Mouse (Mus musculus) heart, embryonic 11.5 days (tissue): ENCODE results near the gene Rsc1a1. TPM values are rescaled to one million over a fixed set of nuclear protein-coding genes. Genes with fewer than 3 reads are reported as not detected.

Source experiments
- ATAC-seq: fragments of 200-750 bp; cut with Nextera tagmentation; replicated peaks from 2 replicates; pipeline ENCODE4 v1.8.0; 2017; ENCODE audit warnings: moderate library complexity; ENCODE audit not compliant: insufficient number of reproducible peaks, low FRiP score, low TSS enrichment
- H3K27ac ChIP-seq: fragments of 300-500 bp; sonication (generic); 2 replicates; pipeline ENCODE4 v1.5.1; 2014; ENCODE audit warnings: mild to moderate bottlenecking, low read depth, low read length
- H3K27me3 ChIP-seq: fragments of 300-500 bp; sonication (generic); 2 replicates; pipeline ENCODE4 v1.6.1; 2014; ENCODE audit warnings: mild to moderate bottlenecking, low read length, mixed read lengths; ENCODE audit not compliant: control insufficient read depth, insufficient read depth
- H3K36me3 ChIP-seq: fragments of 300-500 bp; sonication (generic); 2 replicates; pipeline ENCODE4 v1.6.1; 2014; ENCODE audit warnings: mild to moderate bottlenecking, low read length, moderate library complexity, mixed read lengths; ENCODE audit not compliant: control insufficient read depth, insufficient read depth
- H3K4me1 ChIP-seq: fragments of 300-500 bp; sonication (generic); 2 replicates; pipeline ENCODE4 v1.6.1; 2014; ENCODE audit warnings: low read length; ENCODE audit not compliant: control insufficient read depth, insufficient read depth
- H3K4me2 ChIP-seq: fragments of 300-500 bp; sonication (generic); 2 replicates; pipeline ENCODE4 v1.6.1; 2014; ENCODE audit warnings: mild to moderate bottlenecking, moderate library complexity
- H3K4me3 ChIP-seq: fragments of 300-500 bp; sonication (generic); 2 replicates; pipeline ENCODE4 v1.5.1; 2014; ENCODE audit warnings: low read depth, low read length
- H3K9ac ChIP-seq: fragments of 300-500 bp; sonication (generic); 2 replicates; pipeline ENCODE4 v1.6.1; 2014; ENCODE audit warnings: mild to moderate bottlenecking, low read depth, low read length, moderate library complexity
- H3K9me3 ChIP-seq: fragments of 300-500 bp; sonication (generic); replicated peaks from 2 replicates; pipeline ENCODE4 v1.6.1; 2016; ENCODE audit warnings: low read length; ENCODE audit not compliant: control insufficient read depth
- WGBS: fragments of 180-500 bp; shearing (Covaris S2); extraction: QIAGEN DNeasy Blood & Tissue Kit; methylation state at CpG from one replicate; pipeline ENCODE4 v1.1.7; 2014; ENCODE audit not compliant: insufficient replicate concordance; 5-methylcytosine and 5-hydroxymethylcytosine counted together
- polyA plus RNA-seq: library from polyadenylated mRNA; unstranded; fragments of >200 nt; fragmentation: Nextera tagmentation; extraction: Ambion mirVana; gene quantifications from 2 replicates; pipeline ENCODE4 v1.2.1, GENCODE M21; 2014

Rsc1a1 gene
- polyA plus RNA-seq, 1 experiment from 2014 or later = 1.5 TPM

DNA sequence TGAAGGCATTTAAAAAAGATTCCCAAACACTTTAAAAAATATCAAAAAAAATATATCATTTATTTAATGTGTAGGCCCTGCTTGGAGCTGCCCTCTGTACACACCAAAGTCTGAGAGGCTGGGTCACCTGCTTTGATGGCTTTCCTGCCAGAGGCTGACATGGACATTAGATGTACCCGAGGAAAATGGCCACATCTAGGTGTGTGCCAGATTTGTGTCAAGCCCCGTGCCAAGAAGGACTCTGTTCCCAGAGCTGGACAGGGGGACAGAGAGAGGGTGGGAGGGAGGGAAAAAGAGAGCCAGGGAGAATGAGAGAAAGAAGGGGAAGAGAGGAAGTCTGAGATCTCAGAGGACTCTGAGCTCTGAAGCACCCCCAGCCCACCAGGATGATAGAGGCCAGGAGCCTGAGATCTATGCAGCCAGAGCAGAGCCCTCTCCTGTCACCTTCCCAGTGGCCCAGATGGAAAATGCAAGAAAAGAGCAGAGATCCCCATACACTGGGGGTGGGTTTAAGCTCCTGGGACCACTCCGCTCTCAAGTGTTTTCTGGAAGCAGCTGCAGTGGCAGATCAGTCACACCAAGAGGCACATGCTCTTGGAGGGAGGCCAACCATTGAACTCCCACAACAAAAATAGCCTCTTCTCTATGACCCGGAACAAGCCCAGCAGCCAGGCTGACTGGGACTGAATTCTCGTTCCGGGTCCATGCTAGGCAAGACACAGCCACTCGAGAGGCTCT, 42.1 kb downstream of the Rsc1a1 start:
- Histone ChIP-seq H3K4me2 (peak overlapping the region; percentile 34), H3K36me3 (peaks cover 11% of the 10 kb centered on the region), H3K9ac (no peak overlapping the region), H3K27ac (peak overlapping the region; percentile 91), H3K4me1 (peaks cover 19% of the 10 kb centered on the region), H3K4me3 (no peak overlapping the region), H3K27me3 (no peaks in the 10 kb centered on the region), H3K9me3 (no peaks in the 10 kb centered on the region)
- ATAC-seq = peak; percentile 66
- 33% methylated on average over 7 of the region's 7 CpGs for WGBS

DNA sequence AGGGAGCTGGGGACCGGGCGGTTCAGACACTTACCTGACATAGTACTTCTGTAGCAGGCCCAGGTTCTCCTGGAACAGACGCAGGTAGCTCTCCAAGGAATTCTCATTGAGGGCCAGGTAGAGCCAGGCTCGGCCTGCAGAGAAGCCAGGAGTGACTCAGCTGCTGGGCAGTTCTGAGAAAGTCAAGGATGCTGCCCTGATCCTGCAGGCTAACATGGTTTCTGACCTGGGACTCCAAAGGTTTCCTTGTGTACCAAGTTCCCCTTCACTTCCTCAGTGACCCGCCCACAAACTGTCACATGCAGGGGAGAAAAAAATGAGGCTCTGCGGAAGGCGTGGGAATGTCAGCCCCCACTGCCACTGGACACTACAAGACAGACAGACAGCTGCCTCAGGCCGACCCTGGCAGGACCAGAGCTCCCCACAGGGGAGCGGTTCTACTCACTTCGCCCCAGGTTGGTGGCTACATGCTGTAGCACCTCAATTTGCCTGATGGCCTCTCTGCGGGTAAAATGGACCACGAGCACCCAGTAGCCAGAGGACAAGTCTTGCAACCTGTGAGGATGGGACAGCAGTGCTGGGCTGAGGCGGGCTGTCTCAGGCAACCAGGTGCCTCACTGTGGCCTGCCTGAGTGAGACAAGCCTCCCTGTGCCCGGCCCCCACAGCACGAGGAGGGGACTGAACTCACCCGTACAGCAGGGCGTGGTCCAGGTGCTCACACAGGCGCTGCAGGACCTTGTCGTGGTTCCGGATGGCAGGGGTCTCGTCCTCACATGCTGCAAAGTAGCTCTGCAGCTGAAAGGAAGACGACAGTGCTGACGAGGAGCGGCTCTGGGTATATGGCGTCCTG, 43.2 kb downstream of the Rsc1a1 start:
- Histone ChIP-seq H3K9me3 (no peaks in the 10 kb centered on the region), H3K4me1 (peaks cover 19% of the 10 kb centered on the region), H3K4me3 (no peak overlapping the region), H3K27ac (peak overlapping the region; percentile 91; the same call in 1 of the 2 replicates), H3K4me2 (no peak overlapping the region), H3K36me3 (peaks cover 11% of the 10 kb centered on the region), H3K27me3 (no peaks in the 10 kb centered on the region), H3K9ac (no peak overlapping the region)
- 88% methylated on average over 25 of the region's 25 CpGs for WGBS
- ATAC-seq = no peak

- no peak for ATAC-seq
- Histone ChIP-seq H3K4me2 (no peak overlapping the region), H3K4me1 (peaks cover 19% of the 10 kb centered on the region), H3K4me3 (no peak overlapping the region), H3K36me3 (peaks cover 12% of the 10 kb centered on the region), H3K27ac (no peak overlapping the region), H3K9me3 (no peaks in the 10 kb centered on the region), H3K9ac (no peak overlapping the region), H3K27me3 (no peaks in the 10 kb centered on the region)
- 81% methylated on average over 7 of the region's 7 CpGs for WGBS
These were observed 44.0 kb downstream of the Rsc1a1 start for GRCm38 (mm10) chr4:141641353-141641771.

- no peaks in the 10 kb centered on the region for H3K9me3 ChIP-seq
- peaks cover 19% of the 10 kb centered on the region for H3K4me1 ChIP-seq
- H3K4me2 ChIP-seq = no peak overlapping the region
- H3K36me3 ChIP-seq = peaks cover 15% of the 10 kb centered on the region
- no peaks in the 10 kb centered on the region for H3K27me3 ChIP-seq
- whole genome bisulfite sequencing = 74% methylated on average over 11 of the region's 11 CpGs
- no peak overlapping the region for H3K27ac ChIP-seq
- no peak for ATAC-seq
- H3K9ac ChIP-seq = no peak overlapping the region
- no peak overlapping the region for H3K4me3 ChIP-seq
These were observed 45.9 kb downstream of the Rsc1a1 start for GRCm38 (mm10) chr4:141639474-141639873.

DNA sequence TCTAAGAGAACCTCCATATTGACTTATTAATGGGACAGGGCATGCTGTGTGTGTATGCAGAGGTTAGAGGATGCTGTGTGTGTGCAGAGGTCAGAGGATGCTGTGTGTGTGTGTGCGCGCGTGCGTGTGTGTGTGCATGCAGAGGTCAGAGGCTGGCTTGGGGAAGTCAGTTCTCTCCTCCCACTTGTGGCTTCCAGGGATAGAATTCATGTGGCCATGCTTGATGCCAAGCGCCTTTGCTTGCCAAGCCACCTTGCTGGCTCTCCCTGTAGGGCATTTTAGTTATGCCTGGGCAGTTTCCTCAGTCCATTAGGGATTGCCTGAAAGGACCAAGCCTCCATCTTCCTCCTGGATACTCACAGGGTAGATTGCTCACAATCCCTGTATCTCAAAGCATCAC, 48.7 kb downstream of the Rsc1a1 start:
- no peak overlapping the region for H3K4me2 ChIP-seq
- no peak overlapping the region for H3K9ac ChIP-seq
- H3K9me3 ChIP-seq = no peaks in the 10 kb centered on the region
- H3K4me3 ChIP-seq = no peak overlapping the region
- H3K36me3 ChIP-seq = peaks cover 30% of the 10 kb centered on the region
- no peak for ATAC-seq
- no peaks in the 10 kb centered on the region for H3K27me3 ChIP-seq
- WGBS = 95% methylated on average over 5 of the region's 5 CpGs
- H3K4me1 ChIP-seq = no peaks in the 10 kb centered on the region
- no peak overlapping the region for H3K27ac ChIP-seq

GRCm38 (mm10) chr4:141635991-141636390, 49.4 kb downstream of the Rsc1a1 start:
- peaks cover 34% of the 10 kb centered on the region for H3K36me3 ChIP-seq

More at GRCm38 (mm10) chr4:141635991-141636390, 49.4 kb downstream of the Rsc1a1 start:
- no peak for ATAC-seq
- Histone ChIP-seq H3K27me3 (no peaks in the 10 kb centered on the region), H3K4me2 (no peak overlapping the region), H3K4me1 (no peaks in the 10 kb centered on the region), H3K4me3 (no peak overlapping the region), H3K9me3 (no peaks in the 10 kb centered on the region), H3K9ac (no peak overlapping the region), H3K27ac (no peak overlapping the region)
- 77% methylated on average over 9 of the region's 9 CpGs for WGBS

Other genes starting within 250 kb of the Rsc1a1 start
- not detected in 2 replicates for gene Srarp, start 249.5 kb downstream of the Rsc1a1 start, polyA plus RNA-seq
- gene Zbtb17, start 240.9 kb downstream of the Rsc1a1 start, polyA plus RNA-seq = 19.1 and 21.3 TPM in 2 replicates
- gene Spen, start 147.0 kb downstream of the Rsc1a1 start, polyA plus RNA-seq = 7.5 TPM in 2 replicates
- 53.9 and 64.0 TPM in 2 replicates for gene Fblim1, start 79.5 kb downstream of the Rsc1a1 start, polyA plus RNA-seq
- gene Tmem82, start 67.0 kb downstream of the Rsc1a1 start, polyA plus RNA-seq = 0.17 and 0.30 TPM in 2 replicates
- not detected in 2 replicates for gene Slc25a34, start 61.8 kb downstream of the Rsc1a1 start, polyA plus RNA-seq
- gene Plekhm2, start 20.7 kb downstream of the Rsc1a1 start, polyA plus RNA-seq = 3.5 and 3.9 TPM in 2 replicates
- gene Ddi2, start 37.8 kb upstream of the Rsc1a1 start, polyA plus RNA-seq = 13.5 and 13.7 TPM in 2 replicates
- gene Agmat, start 61.1 kb upstream of the Rsc1a1 start, polyA plus RNA-seq = 0.80 and 1.0 TPM in 2 replicates
- gene Dnajc16, start 105.3 kb upstream of the Rsc1a1 start, polyA plus RNA-seq = 3.2 and 4.3 TPM in 2 replicates
- 15.4 and 17.5 TPM in 2 replicates for gene Casp9, start 108.0 kb upstream of the Rsc1a1 start, polyA plus RNA-seq
- not detected in 2 replicates for gene Cela2a, start 140.6 kb upstream of the Rsc1a1 start, polyA plus RNA-seq
- gene Ctrc, start 160.8 kb upstream of the Rsc1a1 start, polyA plus RNA-seq = not detected in 2 replicates
- gene Efhd2, start 189.3 kb upstream of the Rsc1a1 start, polyA plus RNA-seq = 59.2 and 63.4 TPM in 2 replicates